Mouse (Mus musculus) stomach, postnatal 0 days (tissue): Measurements from ENCODE around the gene St5.

Source experiments
- CTCF ChIP-seq: IDR thresholded peaks from 2 replicates; pipeline ENCODE4 v1.5.1; 2016; ENCODE audit warnings: antibody characterized with exemption, low read depth, mild to moderate bottlenecking, moderate library complexity
- EP300 ChIP-seq: optimal IDR thresholded peaks from 2 replicates; pipeline ENCODE3; 2016; ENCODE audit warnings: antibody characterized with exemption

GRCm38 (mm10) chr7:109633404-109634085 is 69.9 kb downstream of the St5 start:
- TF ChIP-seq CTCF (no peak), EP300 (no peak)
